Mouse (Mus musculus) cerebellum, adult 18-20 months (tissue): ENCODE data around the gene Capns1.

Source experiments
- DNase-seq, 2 experiments: peaks; one replicate each; pipeline ENCODE4 v3.0.0; 2021

Gene Capns1

DNA sequence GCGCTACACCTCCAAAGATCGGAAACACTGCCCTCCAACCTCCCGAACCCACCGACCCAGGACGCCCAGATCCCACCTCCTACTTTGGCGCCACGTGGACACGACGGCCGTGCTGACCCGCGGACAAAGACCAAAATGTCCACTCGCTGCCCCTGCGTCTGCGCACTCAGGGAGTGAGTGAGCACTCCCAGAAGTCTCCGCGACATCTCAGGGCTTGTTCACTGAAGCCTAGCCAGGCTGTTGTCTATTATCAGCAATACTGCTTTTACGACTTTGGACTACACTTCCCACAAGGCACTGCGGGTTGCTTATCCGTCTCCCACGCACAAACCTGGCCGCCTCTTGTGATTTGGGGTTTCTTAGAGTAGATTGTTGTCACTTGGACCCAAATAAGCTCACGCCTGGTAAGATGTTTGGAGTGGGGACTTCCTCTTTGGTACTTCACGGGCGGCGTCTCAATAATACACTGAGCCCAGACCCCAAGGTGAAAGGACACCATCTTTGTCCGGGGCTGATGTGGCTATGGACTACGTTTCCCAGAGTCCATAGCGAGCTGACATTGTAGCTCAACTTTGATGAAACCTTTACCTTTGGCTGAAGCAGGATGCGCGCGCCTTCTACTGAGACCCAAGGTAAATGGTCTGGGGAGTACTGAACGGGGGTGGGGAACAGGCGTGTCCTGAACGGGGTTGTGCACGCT, 28.9 kb downstream of the Capns1 start, which contains the start of gene Zfp146:
TSS of gene Zfp146 (minus strand) at position 168 of the 700 bp plus-strand sequence.
- DNase-seq = peak; percentile 92 to 99

DNA sequence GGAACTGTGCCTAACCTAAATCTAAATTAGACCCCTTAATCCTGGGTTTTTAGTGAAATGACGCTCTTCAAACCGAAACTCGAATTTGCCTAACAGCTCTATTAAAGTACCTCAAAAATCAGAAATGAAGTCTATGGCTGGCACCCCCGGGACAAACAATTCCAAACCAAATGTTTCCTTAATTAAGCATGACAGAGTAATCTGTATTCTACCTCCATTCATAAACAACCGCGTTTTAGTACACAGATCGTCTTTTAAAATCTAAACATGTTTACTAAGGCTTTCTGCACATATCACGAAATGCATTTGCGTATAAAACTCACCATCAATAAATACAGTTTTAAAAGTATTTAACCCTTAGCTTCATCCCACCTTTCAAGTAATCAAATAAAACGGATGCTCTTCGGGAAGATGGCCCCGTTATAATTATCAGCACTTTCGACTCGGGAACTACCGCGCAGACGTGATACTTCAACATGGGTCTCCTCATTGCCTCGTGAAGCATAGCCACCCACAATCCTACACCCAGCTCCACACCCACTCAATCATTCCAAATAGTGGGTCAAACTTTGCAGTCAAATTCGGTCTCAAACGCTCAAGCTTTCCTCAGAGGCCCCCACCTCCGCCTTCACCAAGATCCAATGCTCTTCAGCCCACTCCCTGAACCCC, 29.6 kb downstream of the Capns1 start:
- no peak for DNase-seq

DNA sequence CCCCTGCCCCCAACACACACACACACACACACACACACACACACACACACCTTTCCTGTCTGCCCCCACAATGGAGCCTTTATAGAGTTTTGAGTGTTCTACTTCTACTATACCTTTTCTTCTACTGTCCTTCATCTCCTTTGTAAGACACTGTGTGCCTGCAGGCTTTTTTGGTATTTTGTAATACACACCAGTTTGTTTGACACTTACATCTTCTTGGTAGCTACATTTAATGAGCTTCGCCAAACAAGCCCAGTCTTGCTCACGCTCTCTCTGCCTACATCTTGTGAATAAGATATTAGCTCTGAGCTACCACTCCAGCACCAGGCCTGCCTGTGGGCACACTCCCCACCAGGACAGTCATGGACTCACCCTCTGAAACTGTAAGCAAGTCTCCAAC, 33.9 kb downstream of the Capns1 start:
- DNase-seq = no peak

DNA sequence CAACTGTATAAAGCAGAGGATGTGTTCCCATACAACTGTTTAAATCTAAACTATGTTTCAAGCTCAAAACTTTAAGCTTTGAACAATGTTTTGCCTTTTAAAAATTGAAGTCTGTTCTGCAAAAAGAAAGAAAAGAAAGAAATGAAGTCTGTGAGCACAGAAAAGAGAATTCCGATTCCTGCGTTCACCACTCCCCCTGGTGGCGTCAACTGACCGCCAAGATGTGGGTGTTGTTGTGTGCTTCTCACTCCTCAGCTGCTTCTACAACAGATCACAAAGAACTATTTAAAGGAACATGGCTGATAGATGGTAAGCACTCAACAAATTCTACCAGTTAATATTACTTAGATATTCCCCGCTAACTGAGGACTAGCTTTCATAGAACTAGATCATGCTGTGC, 35.5 kb downstream of the Capns1 start:
- no peak for DNase-seq

DNA sequence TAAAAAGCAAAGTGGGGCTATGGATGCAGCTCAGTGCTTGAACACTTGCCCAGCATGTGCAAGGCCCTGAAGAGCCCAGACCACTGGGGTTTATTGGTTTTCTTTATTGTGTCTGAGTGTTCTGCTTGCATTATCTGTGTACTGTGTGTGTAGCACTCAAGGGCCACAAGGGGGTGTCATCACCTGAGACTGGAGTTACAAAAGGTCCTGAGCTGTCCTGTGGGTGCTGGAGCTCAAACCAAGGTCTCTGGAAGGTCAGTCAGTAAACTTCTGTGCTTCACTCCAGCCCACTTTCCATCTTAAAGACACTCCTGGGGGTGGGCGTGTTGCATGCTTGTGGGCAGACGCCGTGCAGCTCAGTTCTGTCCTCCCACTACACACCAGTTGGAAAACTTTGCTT, 43.1 kb downstream of the Capns1 start:
- no peak for DNase-seq

DNA sequence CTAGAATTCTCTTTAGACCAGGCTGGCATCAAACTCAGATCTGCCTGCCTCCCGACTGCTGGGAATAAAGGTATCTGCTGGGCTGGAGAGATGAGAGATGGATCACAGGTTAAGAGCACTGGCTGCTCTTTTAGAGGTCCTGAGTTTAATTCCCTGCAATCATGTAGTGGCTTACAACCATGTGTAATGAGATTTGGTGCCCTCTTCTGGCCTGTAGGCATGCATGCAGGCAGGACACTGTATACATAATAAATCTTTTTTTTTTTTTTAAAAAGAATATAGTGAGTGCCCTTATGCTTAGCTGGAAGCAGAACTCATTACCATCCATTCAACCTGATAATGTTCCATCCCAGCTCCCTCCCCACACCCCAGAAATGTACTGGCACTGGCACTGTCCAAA, 44.6 kb downstream of the Capns1 start:
- no peak for DNase-seq

DNA sequence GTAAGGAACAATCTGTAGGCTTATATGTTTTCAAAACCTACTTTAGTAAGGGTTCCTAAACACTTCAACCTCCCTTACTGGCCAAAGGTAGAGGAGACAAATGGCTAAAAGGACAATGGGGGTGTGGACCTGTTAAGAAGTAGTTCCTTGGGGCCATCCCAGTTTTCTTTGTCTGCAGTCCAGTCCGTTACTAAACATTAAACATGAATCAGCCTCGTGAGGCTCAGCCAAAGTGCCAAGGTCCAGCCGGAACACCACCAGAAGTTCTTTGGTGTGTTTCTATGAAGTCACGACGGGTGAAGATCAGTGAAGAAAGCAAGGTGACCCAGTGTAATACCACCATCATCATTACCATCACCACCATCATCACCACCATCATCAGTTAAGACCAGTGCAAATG, 51.6 kb downstream of the Capns1 start:
- no peak for DNase-seq

DNA sequence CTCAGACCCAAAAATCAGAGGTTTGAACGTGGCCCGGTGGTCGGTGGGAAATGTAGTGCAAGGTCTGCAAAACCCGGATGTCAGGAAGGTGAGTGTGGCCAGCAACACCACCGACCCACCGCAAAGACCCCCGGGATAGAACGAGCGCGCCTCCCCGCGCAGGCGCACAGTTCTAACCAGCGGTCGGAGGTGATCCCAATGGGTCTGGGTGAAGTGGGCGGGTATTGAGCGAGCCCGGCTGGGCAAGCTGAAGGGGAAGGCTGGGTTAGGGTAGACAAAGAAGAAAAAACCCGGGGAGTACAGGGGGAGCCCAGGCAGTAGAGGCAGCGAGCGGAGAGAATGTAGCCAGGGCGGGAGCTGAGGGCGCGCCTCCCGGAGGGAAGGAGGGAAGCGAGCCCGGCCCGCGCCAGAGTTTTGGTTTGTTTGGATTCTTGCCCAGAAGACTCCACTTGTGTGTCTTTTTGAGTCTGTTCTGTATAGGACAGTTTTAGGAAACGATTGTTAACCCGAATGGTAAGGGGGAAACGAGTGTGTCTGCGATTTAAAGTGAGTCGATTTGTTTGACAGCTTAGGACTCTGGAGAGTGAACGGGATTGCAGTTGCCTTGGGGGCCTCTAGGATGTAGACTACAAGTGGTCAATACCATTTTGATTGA, 54.9 kb downstream of the Capns1 start:
- DNase-seq = peak; percentile 55 to 58

DNA sequence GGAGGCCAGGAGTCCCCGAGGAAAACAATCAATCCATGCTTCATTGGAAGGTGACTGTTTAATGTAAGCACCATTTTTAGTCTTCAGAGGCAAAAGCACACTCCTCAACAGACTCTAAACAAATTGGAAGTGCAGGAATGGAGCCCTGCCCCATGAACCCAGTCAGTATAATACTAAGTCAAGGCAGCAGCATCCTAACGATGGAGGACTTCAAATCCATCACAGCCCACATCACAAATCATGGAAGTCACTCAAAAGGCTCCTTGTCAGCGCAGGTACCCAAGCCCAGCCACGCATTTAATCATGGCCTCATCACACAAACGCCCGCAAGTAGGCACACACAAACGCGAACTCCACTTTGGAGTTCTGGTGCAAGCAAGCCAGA, 55.4 kb downstream of the Capns1 start:
- DNase-seq = no peak
